Mouse (Mus musculus) C2C12 (cell line): ENCODE measurements around the gene Ofd1.

ENCODE experiments used
- CEBPB ChIP-seq: IDR thresholded peaks from one replicate; pipeline ENCODE4 v1.6.1; 2011; ENCODE audit warnings: low read depth, mild to moderate bottlenecking, control low read depth, moderate library complexity
- CTCF ChIP-seq: IDR thresholded peaks from one replicate; pipeline ENCODE4 v1.5.1; 2011; ENCODE audit not compliant: control insufficient read depth, insufficient read depth, insufficient read length
- MAX ChIP-seq: IDR thresholded peaks from one replicate; pipeline ENCODE4 v1.6.1; 2011; ENCODE audit warnings: mild to moderate bottlenecking, control low read depth
- MYOG ChIP-seq: IDR thresholded peaks from one replicate; pipeline ENCODE4 v1.6.1; 2011; ENCODE audit not compliant: control insufficient read depth, insufficient read length; ENCODE audit errors: extremely low read depth
- USF1 ChIP-seq: IDR thresholded peaks from one replicate; pipeline ENCODE4 v1.6.1; 2011; ENCODE audit warnings: low read depth, mild to moderate bottlenecking, control low read depth, moderate library complexity

DNA sequence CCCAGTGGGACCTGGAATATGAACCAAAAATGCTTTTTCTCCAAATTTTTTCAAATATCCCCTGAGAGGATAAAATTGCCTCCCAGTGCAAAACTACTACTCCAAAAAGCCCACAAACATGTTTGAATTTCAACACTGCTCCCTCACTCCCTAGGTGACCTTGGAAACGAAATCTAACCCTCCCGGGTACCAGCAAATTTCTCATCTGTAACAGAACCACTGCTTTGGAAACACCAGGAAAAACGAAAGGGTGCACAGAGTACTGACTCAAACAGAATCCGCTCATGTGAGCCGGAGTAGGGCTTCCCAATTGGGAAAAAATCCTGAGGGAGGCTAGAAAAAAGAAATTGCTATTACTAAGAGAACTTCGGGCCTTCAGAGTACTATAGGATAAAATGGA, 36.9 kb upstream of the Ofd1 start:
- TF ChIP-seq CTCF = no peak
- no peak for TF ChIP-seq USF1
- TF ChIP-seq MAX = no peak
- TF ChIP-seq MYOG = no peak
- TF ChIP-seq CEBPB = no peak
